Mouse (Mus musculus): ENCODE data around the gene S100pbp. TPM values are rescaled to one million over a fixed set of nuclear protein-coding genes. Genes with fewer than 3 reads are reported as not detected.
A peak's percentile ranks its signal among the peaks of the same experiment; 100 is the strongest.
"Not testable (repeated sequence)": the region's sequence is repeated elsewhere in the genome, so short reads cannot be mapped to it uniquely, and the experiment has no call there.

S100pbp gene
- total RNA-seq, 1 experiment from 2014 or later, result 22.3 TPM

GRCm38 (mm10) chr4:129221097-129222010 lies 31.8 kb upstream of the S100pbp start:
- ATAC-seq (replicated peaks; ENCODE audit: low read depth, poor library complexity, severe bottlenecking), result no peak

GRCm38 (mm10) chr4:129220376-129221089 lies 31.0 kb upstream of the S100pbp start:
- ATAC-seq (replicated peaks; ENCODE audit: low read depth, poor library complexity, severe bottlenecking), result no peak

DNA sequence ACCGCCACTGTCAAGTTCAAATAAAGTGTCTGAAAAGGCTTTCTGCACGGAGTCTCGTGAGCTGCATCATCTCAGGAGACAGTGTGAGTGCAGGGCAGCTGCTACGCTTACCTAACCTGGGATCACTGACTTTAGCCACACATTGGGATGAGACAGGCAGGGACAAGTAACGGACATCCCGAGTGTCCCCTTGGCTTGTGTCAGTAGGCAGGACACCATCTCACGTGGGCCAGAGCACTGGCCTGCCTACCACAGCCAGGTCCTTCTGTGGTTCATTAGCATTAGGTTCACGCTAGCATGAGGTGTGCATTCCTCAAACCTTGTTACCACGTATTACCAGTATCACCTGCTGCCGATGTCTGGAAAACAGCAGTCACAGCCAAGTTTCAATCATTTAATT lies 29.7 kb upstream of the S100pbp start:
- no peak for ATAC-seq (replicated peaks; ENCODE audit: low read depth, poor library complexity, severe bottlenecking)

DNA sequence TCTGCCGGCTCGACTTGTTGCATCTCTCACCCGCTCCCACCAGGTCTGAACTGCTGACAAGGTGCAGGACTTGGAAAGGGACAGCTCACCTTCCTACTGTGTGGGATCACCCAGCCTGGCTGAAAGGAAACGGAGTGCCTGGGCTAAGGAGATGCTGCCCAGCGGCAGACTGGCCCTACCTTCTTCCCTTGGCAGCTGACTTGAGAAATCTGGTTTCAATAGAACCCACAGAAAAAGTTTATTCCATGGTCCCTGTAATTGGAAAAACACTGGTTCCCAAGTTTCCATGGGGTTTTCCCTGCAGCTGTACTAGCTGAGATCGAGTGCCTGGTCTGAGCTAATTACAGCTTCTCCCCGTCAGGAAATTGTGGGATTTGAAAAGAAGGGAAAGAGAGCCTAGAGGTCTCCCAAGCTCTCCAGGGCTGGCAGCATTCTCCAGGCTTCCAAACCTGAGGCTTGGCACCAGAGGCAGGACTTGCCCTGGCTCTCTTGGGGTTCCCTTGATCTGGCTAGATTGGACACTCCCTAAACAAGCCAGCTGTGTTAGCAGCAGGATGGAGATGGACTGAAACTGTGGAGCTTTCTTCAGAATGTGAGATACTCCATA lies 29.1 kb upstream of the S100pbp start:
- no peak for ATAC-seq (replicated peaks; ENCODE audit: low read depth, poor library complexity, severe bottlenecking)

DNA sequence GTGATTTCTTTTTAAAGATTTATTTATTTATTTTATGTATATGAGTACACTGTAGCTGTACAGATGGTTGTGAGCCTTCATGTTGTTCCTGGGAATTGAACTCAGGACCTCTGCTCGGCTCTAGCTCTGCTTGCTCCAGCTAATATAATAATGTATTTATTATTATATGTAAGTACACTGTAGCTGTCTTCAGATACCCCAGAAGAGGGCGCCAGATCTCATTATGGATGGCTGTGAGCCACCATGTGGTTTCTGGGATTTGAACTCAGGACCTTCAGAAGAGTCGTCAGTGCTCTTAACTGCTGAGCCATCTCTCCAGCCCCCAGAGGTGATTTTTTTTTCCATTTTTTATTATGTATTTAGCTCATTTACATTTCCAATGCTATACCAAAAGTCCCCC lies 23.0 kb upstream of the S100pbp start:
- ATAC-seq (replicated peaks; ENCODE audit: low read depth, poor library complexity, severe bottlenecking), result not testable (repeated sequence)

GRCm38 (mm10) chr4:129211461-129211860 lies 21.9 kb upstream of the S100pbp start:
- ATAC-seq (replicated peaks; ENCODE audit: low read depth, poor library complexity, severe bottlenecking), result no peak

DNA sequence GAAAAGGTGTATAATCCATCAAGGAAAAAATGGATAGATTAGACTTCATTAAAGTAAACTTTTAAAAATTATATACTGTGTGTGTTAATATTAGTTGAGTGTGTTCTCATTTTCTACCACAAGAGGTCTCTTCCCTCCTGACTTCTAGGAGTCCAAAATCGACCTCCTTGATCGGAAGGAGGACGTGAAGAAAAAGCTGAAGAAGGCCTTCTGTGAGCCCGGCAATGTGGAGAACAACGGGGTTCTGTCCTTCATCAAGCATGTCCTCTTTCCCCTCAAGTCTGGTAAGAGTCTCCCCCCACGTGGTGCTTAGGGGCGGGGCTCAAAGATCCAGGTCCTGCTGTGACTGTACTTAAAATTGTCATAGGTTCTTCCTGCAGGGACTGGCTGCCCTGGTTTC lies 20.0 kb upstream of the S100pbp start:
- peak; percentile 45; the same call in 1 of the 2 replicates for ATAC-seq (replicated peaks; ENCODE audit: low read depth, poor library complexity, severe bottlenecking)

GRCm38 (mm10) chr4:129206792-129207191 lies 17.3 kb upstream of the S100pbp start:
- no peak for ATAC-seq (replicated peaks; ENCODE audit: low read depth, poor library complexity, severe bottlenecking)

DNA sequence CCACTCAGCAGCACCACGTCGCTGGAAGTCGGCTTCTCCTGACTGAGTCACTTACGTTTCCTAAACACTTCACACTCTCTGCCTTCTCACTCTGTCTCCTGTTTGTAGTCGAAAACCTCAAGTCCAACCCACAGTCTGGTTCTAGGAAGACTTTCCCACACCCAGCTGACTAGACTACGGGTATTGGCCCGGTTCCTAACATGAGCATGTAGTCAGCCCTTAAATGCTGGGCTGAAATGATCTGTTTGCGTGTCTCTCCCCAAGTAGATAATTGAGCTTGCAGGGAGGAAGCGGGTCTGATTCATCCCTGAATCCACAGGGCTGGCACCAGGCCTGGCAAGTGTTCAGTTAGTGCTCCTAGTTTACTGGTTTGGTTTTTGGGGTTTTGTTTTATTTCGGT lies 15.1 kb upstream of the S100pbp start:
- no peak for ATAC-seq (replicated peaks; ENCODE audit: low read depth, poor library complexity, severe bottlenecking)

DNA sequence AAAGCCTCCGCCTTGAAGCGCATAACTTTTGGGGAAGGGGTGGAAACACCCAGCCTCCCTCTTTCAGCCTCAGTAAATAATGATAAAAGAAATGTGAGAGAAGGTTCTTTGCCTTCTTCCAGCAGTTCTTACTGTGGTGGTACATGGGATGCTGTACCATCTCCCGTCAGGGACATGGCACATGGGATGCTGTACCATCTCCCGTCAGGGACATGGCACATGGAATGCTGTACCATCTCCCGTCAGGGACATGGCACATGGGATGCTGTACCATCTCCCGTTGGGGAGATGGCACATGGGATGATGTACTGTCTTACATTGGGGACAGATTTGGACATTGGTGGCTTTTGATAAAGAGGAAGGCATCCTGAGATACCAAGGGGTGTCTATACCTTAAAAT lies 8.0 kb upstream of the S100pbp start:
- ATAC-seq (replicated peaks; ENCODE audit: low read depth, poor library complexity, severe bottlenecking), result no peak

DNA sequence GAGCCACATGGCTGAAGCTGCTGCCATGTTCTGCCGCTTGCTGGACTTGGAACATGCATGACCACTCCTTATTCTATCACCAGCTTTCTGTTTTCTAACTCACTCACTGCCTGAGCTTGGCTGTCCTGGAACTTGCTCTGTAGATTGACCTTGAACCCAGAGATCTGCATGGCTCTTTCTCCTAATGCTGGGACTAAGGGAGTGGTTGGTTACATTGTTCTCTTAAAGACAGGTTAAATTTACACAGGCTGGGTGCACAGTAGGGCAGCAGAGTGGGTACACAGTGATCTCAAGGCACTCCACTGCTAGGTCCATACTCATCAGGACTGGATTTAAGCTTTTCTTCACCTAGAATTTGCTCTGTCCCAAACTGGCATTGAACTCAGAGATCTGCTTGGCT lies 4.8 kb upstream of the S100pbp start:
- ATAC-seq (replicated peaks; ENCODE audit: low read depth, poor library complexity, severe bottlenecking), result no peak

DNA sequence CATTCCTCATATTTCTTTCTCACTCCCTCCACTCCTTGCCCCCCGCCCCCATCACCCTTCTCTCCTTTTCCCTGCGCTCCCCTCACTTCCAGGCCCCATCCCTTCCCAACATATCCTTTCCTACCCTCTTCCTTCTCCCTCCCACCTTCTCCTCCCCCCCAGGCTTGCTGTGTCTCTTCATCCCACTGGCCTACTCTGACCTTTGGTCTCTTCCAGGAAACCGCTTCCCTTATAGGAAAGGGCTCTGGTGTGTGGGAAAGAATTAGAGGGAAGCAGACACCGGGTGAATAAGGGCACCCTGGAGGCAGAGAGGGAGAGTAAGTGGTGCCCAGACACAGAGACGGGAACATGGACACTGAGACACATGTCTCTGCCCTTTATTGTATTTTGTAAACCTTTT lies 2.2 kb upstream of the S100pbp start:
- no peak for ATAC-seq (replicated peaks; ENCODE audit: low read depth, poor library complexity, severe bottlenecking)

DNA sequence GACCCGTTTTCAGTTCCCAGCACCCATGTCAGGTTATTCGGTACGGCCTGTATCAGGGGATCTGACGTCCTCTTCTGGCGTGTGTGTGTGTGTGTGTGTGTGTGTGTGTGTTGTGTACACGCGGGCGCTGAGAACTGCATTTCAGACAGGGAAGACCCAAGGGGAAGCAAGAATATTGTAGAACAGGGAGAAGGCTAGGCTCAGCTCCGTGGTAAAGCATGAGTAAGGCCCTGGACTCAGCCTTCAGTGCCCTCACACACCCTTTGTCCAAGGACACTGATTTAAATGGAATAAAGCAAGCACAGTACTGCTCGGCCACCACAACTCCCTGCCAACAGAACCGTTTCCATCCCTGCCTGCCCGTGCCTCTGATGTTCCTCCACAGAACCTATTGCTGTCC lies 1.0 kb upstream of the S100pbp start:
- ATAC-seq (replicated peaks; ENCODE audit: low read depth, poor library complexity, severe bottlenecking), result no peak

DNA sequence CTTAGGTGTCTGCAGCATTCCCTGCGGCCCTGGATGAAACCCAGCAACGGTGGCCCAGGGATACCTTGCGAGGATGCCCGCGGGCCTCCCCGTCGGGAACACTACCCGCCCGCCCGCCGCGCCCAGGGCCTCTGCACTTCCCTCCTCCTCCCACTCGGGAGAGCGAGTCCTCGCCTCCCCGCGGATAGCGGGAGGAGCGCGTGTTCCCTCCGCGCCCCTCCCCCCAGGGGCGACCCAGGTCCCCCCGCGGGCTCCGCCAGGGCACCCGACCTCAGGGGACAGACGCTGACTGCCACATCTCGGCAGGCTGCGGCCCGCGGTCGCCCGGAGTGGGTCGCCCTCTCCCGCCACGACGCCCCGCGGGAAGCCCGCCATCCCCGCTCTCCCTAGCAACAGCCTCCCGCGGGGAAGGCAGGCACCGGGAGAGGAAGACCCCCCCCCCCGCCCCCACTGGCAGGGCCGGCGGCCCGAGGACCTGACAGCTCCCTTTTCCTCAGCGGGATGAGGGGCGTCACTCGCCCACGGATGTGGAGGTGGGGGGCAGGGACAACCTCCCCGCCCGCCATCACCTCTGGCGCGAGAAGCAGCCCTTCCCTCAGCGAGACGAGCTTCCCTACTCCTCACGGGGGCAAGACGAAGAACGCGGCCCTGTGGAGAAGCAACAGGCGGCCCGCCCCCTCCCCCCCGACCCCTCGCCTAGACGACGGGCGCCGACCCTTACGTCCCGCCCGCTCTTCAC lies 555 bp downstream of the S100pbp start:
- no peak for ATAC-seq (replicated peaks; ENCODE audit: low read depth, poor library complexity, severe bottlenecking)

GRCm38 (mm10) chr4:129188041-129188659 lies 1.4 kb downstream of the S100pbp start:
- ATAC-seq (replicated peaks; ENCODE audit: low read depth, poor library complexity, severe bottlenecking), result no peak

GRCm38 (mm10) chr4:129179560-129179959 lies 10.0 kb downstream of the S100pbp start:
- no peak for ATAC-seq (replicated peaks; ENCODE audit: low read depth, poor library complexity, severe bottlenecking)

- no peak for ATAC-seq (replicated peaks; ENCODE audit: low read depth, poor library complexity, severe bottlenecking)
Measured at GRCm38 (mm10) chr4:129172529-129172928, 17.0 kb downstream of the S100pbp start.

GRCm38 (mm10) chr4:129161581-129162255 lies 27.8 kb downstream of the S100pbp start:
- no peak for ATAC-seq (replicated peaks; ENCODE audit: low read depth, poor library complexity, severe bottlenecking)

GRCm38 (mm10) chr4:129161076-129161475 lies 28.5 kb downstream of the S100pbp start:
- no peak for ATAC-seq (replicated peaks; ENCODE audit: low read depth, poor library complexity, severe bottlenecking)

All from common myeloid progenitor, adult 5-6 weeks (primary cell).